Mouse (Mus musculus) small intestine, adult 2 months (tissue): ENCODE data around the gene Tmc6.

Source experiments
- CTCF ChIP-seq: fragments of 200-500 bp; IDR thresholded peaks from 2 replicates; pipeline ENCODE4 v1.5.1; 2012; ENCODE audit warnings: low read depth, mild to moderate bottlenecking, control low read depth, inconsistent platforms, low read length, moderate library complexity, mixed read lengths; ENCODE audit not compliant: insufficient replicate concordance, insufficient read length; ENCODE audit errors: extremely low read depth
- POLR2A ChIP-seq: fragments of 200-500 bp; IDR thresholded peaks from 2 replicates; pipeline ENCODE4 v1.6.1; 2012; ENCODE audit warnings: low read depth, mild to moderate bottlenecking, control low read depth, inconsistent platforms, low read length, moderate library complexity

DNA sequence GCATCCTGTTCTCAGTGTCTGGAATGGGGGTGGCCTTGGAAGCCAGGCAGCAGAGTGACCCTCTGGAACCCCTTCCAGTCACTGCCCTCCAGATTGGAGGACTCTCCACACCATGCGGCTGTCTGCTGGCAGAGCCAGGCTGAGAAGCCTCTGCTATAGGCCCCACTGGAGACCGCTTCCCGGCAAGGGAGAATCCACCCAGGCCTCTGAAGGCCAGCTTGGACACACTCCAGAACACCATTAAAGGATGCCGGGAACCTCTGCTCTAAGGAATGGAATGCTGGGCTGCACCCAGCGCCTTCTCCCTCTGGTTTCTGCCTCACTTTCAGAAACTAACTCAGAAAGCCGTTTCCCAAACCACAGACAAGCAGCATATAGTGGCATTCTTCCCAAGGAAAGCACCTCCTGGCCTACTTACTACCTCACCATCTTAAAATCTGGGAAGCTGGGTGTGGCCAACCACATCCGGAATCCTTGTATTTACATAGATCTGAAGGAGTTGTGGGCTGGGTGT is 40.8 kb upstream of the Tmc6 start:
- TF ChIP-seq POLR2A = no peak
- no peak for TF ChIP-seq CTCF
